Comparison of ENCODE assay signal across 34 mouse cellular contexts in the genomic region with DNA sequence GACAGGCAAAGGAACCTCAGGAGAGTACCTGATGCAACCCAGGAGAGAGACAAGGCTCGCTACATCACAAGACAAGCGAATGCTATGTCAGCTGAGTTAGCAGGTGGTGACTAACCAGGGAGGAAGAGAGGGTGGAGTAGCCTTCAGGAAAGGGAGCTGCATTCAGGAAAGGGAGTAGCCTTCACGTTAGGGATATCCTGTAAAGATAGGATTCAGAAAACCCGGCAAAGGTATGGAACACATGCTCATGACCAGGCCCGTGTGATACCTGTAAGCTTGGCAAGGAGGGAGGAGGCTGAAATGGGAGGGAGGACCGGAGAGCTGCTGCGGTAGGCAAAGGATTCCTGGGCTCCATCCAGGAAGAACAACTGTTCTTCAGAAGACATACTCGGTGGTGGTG.
"Had no signal": no experiment of that assay in that cellular context is flagged by ENCODE, and none has a peak within 500 bp of the region (broad histone marks: within the 10 kb centered on the region; RNA-seq: fewer than 3 reads in every experiment).

No protein-coding gene starts in this region.

- H3K36me3 ChIP-seq: heart, embryonic 15.5 days; hindbrain, embryonic 13.5 days; hindbrain, embryonic 15.5 days; intestine, embryonic 15.5 days; kidney, embryonic 15.5 days had no signal

- H3K9ac ChIP-seq: heart, embryonic 13.5 days; heart, embryonic 15.5 days; hindbrain, embryonic 12.5 days; hindbrain, embryonic 13.5 days; hindbrain, embryonic 14.5 days; hindbrain, embryonic 15.5 days; intestine, embryonic 15.5 days; kidney, embryonic 15.5 days had no signal

- H3K4me1 ChIP-seq: heart, embryonic 15.5 days had no signal

- H3K27ac ChIP-seq: heart, embryonic 10.5 days; heart, embryonic 13.5 days; heart, embryonic 15.5 days; hindbrain, embryonic 10.5 days; hindbrain, embryonic 12.5 days; hindbrain, embryonic 13.5 days; hindbrain, embryonic 14.5 days; hindbrain, embryonic 15.5 days; hindbrain, postnatal 0 days; intestine, embryonic 15.5 days; kidney, embryonic 15.5 days; kidney, postnatal 0 days; layer of hippocampus, adult 2 months had no signal

- ATAC-seq: hindbrain, embryonic 16.5 days; hindbrain, postnatal 0 days; inflammation-experienced regulatory T-cells, adult 6 months; intestine, embryonic 15.5 days; intestine, embryonic 16.5 days; intestine, postnatal 0 days had no signal

- DNase-seq: heart, postnatal 10 days; heart, postnatal 14 days; heart, postnatal 36 days; heart, postnatal 4 days; kidney, adult 11 months; kidney, adult 18-20 months; kidney, adult 2 months; kidney, adult 8-10 months; kidney, adult 9 months; kidney, postnatal 10 days; kidney, postnatal 14 days; kidney, postnatal 25 days; kidney, postnatal 36 days; kidney, postnatal 4 days; layer of hippocampus, adult 9-11 months; layer of hippocampus, postnatal 36 days had no signal

- H3K9me3 ChIP-seq: heart, embryonic 10.5 days; heart, embryonic 15.5 days; hindbrain, embryonic 10.5 days; hindbrain, embryonic 12.5 days; hindbrain, embryonic 13.5 days; hindbrain, embryonic 15.5 days; intestine, embryonic 15.5 days; kidney, embryonic 15.5 days had no signal

- H3K27me3 ChIP-seq: heart, embryonic 15.5 days; hindbrain, embryonic 12.5 days; hindbrain, embryonic 13.5 days; hindbrain, embryonic 15.5 days; intestine, embryonic 15.5 days; kidney, embryonic 15.5 days had no signal

- H3K4me3 ChIP-seq: heart, embryonic 10.5 days; heart, embryonic 13.5 days; heart, embryonic 15.5 days; hindbrain, embryonic 10.5 days; hindbrain, embryonic 12.5 days; hindbrain, embryonic 13.5 days; hindbrain, embryonic 15.5 days; intestine, embryonic 15.5 days; kidney, embryonic 15.5 days; layer of hippocampus, adult 2 months had no signal

- H3K4me2 ChIP-seq: heart, embryonic 11.5 days; heart, embryonic 13.5 days; heart, embryonic 15.5 days; hindbrain, embryonic 12.5 days; hindbrain, embryonic 13.5 days; hindbrain, embryonic 14.5 days; hindbrain, embryonic 15.5 days; intestine, embryonic 15.5 days; kidney, embryonic 15.5 days had no signal
